Mouse (Mus musculus) layer of hippocampus, adult 9-11 months (tissue): ENCODE data around the gene Nnat.
"Not testable (repeated sequence)": the region's sequence is repeated elsewhere in the genome, so short reads cannot be mapped to it uniquely, and the experiment has no call there.

ENCODE experiments used
- DNase-seq: peaks from one replicate; pipeline ENCODE4 v3.0.0; 2022

Nnat gene

DNA sequence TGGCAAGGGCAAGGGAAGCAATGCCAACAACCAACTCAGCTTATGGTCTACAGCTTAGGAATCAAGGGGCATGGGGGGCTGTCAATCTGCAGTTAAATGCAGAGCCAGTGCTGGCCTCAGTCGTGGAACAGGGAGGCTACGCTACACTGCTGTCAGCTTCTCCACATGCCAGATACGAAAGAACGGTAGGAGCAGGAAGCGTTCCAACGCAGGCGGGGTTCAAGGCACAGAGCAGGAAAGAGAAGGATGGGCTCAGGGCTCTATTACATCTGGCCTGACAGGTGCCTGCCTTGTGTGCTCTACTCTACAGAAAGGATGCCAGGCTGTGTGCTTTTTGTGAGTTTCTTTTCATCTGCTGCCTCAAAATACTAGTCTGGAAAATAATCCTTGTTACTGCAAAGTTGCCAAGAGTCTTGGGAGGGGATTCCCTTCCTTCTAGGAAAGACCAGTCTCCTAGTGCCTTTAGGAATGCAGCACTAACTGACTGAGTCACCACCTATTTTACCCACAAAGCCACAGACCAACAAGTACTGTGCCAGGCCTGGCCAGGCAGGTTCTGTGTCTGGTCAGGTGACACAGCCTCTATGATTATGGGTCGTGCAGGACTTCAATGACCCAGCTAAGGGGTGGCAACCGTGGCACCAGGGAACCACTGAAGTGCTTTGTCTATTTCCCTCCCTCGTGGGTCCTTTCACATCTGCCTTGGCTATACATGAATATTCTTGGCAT lies 7.6 kb upstream of the Nnat start:
- DNase-seq: no peak

DNA sequence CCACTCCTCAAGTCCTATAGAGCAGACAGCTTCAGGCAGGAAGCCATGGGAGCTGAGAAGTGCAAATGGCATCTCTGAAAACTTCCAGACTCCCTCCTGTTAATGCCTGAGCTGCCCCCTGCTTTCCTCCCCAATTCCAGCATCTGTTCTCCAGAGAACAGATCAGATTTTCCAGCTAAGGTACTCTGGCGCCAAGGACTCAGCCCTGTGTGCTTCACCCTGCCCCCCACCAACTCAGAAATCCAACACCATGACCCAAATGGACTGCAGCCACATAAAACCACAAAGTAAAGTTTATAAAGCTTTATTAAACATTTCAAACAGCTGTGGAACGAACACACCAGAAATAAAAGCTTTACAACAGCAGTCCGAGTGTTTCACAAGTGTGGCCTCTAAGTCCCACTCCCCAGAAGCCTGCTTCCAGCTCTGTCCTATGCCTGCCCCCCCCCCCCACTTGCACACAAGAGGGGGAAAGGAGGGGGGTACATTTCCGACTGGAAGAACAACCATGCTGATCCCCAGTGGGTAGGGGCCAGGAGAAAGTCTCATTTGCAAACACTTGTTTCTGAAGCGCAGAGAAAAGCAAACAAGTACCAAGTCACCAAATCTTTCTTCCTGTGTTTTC lies 3.7 kb upstream of the Nnat start:
- no peak for DNase-seq

DNA sequence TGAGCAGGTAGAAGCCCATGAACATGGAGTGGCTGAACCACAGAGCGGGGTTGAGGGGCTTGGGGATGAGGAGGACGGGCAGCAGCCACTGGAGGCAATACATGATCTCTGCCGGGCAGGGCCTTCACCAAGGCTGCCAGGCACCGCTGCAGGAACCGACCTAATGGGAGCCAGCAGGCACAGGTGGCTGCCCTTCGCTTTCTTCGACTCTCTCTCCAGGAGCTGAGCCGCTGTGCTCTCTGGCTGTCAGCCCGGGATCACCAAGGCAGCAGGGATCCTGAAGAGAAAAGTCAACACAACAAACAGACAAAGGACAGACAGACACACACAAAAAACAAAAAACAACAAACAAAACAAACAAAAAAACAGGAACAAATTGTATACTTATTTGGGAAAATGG lies 1.8 kb upstream of the Nnat start:
- DNase-seq: no peak

DNA sequence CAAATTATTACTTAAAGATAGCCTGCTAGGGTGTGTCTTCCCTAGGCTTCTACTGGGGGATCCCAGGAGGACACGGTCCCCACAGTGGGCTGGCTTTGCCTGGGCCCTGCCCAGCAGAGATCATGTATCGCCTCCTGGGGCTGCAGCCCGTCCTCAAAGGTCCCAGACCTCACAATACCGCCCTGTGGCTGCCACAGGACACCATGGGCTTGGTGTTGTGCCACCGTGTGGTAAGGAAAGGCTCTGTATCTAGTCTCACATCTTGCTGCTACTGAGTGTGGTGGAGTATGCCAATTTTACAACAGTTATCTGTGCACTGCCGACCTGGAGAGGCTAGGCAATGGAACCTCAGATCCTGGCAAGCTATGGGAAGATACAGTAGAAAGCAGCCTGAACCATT lies 1.4 kb upstream of the Nnat start:
- no peak for DNase-seq

DNA sequence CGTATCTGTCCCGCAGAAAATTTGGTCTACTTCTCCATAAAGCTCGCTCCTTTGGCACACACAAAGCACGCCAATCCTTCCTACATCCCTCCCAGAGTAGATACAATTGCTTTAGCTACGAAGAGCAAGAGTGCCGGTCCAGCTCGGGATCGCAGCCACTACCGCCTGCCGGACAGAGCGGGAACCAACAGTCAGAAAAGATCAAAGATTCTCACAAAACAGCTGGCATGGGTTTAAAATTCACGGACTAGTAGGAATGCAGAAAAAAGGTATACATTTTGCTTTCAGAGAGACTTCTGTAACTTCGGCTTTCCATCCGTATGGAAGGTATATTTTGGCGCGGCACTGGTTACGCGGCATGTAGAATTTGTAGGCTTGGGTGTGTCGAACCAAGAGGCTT lies 438 bp upstream of the Nnat start:
- DNase-seq: no peak

DNA sequence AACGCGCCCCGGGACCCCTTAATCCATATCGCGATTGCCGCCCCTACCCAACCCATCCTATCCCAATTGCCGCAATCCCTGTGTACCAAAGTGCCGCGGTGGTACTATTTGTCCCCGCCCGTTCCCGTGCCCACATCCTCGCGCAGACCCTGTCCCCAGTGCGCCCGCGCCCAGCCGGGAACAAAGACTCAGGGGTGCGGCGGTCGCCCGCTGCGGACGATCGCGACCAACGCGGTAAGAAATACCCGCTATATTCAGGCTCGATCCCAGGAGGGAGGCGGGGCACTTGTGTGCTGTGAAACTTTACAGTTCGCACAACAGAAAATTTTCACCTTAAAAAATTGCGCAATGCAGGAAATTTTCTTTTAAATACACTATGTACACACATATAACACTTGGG lies 424 bp downstream of the Nnat start:
- no peak for DNase-seq

DNA sequence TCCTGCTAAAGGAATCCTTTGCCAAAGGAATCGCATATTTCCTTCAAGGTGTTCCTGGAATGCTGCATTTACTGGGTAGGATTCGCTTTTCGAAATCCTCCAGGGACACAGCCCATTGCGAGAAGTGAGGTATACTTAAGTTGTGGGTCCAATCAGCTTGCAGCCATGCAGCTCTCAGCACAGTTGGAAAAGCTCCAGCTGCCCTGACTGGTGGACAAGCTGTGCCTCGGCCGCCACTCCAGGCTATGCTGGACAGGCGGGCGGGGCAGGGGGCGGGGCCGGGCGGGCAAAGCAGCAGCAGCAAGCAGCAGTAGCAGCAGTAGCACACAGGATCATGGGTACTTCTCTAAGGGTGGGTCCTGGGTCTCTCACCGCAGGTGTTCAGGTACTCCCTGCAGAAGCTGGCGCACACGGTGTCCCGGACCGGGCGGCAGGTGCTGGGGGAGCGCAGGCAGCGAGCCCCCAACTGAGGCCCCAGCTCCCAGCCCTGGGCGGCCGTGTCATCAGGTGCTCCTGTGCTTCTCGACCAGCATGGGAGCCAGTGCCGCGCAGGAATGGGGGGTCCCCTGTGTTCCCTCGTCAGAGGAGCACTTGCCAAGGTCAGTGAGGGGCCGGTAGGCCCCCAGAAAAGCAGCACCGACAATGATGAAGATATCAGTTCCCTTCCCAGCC lies 1.4 kb downstream of the Nnat start:
- DNase-seq: peak; percentile 83

DNA sequence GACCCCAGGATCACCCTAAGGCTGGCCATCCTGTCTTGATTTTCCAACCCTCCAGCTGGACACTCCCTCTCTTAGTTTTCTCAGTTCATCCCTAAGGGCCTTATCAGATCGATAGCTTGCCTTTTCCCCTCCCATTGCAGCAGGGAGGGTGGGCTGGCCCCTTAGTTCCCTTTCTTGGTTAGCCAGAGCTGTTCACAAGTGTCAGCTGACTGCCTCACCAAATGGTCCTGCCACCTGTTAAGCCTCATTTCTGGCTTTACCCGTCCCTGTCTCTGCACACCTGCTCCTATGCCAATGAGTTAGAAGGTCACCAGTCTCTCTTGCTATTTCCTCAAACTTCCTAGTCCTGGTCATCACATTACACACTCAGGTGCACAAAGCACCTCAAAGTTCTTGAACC lies 3.2 kb downstream of the Nnat start:
- no peak for DNase-seq

DNA sequence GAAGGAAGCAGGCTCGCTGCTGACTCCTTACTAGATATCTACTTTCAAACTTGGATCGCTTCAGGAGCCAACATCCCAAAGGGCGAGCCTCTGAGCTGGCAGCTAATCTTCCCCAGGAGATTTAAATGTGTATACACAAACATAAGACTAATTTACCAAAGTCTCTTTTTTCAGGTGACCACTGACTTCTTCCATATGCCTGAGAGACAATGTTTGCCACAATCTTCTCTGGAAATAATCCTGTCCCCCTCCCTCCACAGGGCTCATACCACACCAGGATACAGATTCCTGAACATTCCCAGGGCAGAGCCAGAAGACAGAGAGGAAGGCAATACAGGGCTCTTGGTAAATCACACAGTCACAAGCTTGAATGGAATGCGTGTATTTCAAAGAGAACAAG lies 4.8 kb downstream of the Nnat start:
- DNase-seq: no peak

DNA sequence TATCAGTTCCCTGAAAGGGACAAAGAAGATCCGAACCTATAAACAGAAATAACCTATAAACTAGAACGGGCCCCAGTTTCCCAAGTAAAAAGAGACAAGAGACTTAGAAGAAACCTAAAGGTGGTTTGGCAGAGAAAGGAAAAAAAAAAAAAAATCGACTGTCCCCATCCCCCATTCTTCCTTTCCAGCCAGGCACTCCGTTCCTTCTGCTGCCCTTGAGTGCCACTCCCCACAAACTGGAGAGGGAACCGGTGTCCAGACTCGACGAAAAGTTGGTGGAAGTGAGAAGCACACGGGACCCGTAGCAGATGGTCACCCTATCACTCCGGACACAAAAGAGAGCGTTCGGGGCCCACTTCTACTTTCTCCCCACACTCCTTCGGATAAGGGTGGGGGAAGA lies 5.6 kb downstream of the Nnat start:
- DNase-seq: no peak

DNA sequence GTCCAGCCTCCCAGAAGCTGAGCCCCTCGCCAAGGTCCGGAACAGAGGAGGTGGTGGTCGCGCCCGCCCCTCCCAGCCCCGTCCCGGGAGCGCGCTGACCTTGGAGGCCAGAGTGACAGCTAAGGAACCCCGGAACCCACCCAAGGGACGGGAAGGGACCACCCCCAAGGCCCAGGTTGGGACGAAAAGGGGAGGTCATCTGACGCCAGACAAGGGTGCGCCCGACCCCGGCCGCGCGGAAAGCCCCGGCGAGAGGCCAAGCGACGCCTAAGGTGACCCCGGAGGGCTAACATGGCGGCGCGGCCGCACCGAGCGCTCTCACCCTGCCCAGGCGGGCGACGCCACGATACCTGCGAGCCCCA lies 6.0 kb downstream of the Nnat start:
- DNase-seq: no peak

DNA sequence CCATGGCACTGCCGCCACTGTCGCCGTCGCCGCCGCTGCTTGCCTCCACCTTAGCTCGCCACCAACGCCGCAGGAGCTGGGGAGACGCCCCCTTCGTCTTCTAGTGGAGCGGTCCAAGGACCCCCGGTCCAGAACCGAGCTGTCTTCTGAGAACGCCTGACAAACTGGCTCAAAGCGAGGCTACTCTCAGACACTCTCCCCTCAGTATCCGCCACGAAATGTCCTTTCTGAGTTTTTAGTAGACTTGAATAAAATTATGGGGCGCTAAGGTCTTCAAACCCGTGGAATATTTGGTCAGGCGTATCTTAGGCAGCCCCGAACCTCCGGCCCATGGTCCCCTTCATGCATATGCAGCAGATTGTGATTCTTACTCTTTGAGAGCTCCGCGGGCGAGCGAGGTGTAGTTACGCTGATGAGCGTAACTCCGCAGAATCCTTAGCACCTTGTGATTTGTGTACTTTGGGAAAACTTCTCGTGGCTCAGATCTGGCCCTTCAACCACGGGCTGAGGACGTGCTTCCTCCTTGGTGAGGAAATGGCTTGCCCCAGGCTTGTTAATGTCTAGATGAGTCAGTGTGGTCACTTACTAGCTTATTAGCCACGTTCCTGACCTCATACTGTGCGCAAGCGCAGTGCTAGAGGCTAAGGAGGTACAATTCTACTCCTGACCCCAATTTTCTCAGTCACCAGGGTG lies 6.5 kb downstream of the Nnat start:
- peak; percentile 86 for DNase-seq

DNA sequence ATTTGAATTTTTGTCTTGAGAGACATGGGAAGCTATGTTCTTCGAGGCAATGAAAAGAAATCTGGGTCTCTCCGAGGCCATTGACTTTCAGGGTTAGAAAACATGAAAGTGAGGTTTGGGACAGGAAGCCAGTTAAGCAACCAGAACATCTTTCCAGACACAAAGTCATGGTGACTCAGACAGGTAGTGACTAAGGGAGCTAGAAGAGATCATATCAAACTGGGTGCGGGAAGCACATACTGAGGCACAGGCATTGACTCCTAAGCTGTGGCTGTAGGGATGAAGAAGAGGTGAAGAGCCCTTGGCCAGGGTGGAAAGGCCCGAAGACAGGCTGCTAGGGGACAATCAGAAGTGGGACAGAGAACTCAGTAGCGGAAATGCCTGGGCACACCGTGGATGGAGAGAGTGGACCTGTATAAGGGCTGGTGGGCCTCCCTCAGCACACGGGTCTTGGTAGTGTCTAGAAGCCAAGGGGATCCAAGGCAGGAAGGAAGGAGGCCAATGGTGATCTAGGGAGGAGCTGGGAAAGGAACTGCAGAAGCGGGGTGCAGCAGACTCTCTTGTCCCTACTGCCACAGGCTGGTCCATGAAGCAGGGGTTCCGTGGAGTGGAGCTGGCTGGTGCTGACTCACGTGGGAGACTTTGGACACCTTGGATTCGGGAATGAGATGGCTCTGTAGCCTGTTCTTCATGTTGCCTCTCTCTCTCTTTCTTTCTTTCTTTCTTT lies 7.5 kb downstream of the Nnat start:
- peak; percentile 10 for DNase-seq

DNA sequence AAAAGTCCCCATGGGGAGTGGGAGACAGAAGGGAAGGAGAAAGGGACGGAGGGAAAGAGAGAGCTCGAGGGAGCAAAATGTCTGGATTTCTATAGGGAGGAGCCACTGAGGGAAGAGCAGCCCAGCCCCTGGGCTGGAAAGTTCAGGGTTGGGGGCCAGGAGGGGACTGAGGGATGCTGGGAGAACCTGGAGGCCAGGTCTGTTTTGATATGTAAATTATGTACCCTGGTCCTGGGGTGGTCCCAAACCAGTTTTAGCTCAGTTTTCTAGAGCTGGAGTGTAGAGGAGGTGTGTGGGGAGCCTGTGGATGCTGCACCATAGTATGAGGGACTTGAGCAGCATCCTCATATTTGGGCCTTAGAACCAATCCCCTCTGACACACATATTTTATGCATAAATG lies 9.0 kb downstream of the Nnat start:
- DNase-seq: peak; percentile 1

DNA sequence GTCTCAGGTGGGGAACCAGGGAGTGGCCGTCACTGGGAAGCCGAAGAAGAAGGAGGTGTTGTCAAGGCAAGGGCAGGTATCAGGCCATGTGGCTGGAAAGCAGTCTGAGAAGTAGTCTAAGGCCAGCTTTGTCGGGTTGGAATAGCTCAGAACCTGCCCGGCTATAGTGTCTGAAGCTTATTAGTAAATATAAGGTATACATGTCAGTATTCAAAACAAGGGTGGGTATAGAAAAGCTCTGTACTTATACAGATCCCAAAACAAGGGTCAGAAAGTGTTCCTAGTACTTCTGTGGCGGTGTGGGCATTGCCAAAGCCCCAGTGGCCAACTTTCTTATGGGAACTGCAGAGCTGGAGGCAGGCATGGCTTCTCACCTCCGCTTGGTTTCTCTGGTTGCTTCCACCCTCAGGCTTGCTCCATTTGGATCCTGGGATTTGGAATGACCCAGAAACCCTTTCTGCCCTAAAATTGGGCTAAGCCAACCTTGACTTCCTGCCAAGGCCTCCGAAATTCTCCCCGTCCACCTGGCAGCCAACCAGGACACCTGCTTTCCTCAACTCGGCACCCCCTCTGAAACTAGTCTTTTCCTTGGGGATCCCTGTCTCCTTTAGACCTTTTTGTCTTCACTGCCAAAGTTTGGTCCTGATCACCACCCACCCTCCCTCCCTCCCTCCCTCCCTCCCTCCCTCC lies 10.1 kb downstream of the Nnat start:
- no peak for DNase-seq

DNA sequence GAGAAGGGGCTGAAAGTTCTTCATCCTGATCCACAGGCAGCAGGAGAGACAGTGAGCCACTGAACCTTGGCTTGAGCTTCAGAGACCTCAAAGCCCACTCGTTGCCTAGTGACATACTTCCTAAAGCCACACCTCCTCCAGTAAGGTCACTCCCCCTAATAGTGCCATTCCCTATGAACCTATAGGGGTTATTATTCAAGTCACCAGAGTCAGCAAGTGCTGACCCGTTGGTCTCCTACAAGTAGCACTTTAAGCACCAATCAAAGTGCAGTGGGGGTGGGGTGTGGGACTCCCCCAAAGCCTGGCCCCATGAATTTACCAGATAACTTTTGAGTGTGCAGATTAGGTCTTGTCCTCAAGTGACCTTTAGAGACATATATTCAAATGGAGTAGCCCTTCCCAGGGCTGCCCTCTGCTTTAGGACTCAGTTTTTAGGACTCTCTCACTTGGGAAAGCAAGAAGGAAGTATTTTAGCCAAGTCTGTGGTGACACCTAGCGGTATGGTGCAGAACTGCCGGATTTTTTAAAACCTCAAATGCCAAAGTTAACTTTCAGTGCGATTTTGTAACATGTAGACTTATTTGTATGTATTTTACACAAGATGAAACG lies 11.4 kb downstream of the Nnat start, which contains the start of gene Blcap:
Gene Blcap (minus strand): TSS at position 51 of the 609 bp plus-strand sequence.
- DNase-seq: peak; percentile 5

DNA sequence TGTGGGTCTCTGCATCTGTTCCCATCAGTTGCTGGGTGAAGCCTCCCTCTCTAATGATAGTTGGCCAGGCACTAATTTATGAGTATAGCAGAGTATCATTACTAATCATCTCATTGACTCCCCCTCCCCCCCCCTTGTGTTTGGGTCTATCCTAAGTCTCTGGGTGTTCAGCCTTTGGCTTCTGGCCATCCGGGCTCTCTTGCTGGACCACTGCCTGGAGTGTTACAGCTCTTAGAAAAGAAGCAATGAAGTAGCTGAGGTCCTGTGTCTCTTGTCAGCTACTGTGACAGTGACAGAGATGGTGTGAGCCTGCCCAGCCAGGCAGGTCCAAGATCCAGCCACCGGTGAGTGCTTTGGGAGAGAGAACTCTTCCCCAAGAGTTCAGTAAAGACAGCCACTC lies 12.9 kb downstream of the Nnat start:
- DNase-seq: no peak

DNA sequence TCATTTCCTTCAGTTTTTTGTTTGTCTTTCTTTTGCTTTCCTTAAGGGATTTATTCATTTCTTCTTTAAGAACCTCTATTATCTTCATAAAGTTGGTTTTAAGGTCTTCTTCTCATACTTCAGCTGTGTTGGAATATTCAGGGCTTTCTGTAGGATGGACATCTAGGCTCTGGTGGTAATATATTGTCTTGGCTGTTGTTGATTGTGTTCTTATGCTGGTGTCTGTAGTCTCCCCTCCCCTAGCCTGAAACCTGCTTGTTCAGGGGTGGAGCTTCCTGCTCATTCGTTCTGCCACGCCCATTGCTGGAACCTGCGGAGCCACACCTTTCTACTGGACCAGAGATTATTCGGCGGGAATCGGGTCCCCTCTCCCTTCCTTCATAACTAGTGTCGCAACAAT lies 25.5 kb downstream of the Nnat start:
- not testable (repeated sequence) for DNase-seq

DNA sequence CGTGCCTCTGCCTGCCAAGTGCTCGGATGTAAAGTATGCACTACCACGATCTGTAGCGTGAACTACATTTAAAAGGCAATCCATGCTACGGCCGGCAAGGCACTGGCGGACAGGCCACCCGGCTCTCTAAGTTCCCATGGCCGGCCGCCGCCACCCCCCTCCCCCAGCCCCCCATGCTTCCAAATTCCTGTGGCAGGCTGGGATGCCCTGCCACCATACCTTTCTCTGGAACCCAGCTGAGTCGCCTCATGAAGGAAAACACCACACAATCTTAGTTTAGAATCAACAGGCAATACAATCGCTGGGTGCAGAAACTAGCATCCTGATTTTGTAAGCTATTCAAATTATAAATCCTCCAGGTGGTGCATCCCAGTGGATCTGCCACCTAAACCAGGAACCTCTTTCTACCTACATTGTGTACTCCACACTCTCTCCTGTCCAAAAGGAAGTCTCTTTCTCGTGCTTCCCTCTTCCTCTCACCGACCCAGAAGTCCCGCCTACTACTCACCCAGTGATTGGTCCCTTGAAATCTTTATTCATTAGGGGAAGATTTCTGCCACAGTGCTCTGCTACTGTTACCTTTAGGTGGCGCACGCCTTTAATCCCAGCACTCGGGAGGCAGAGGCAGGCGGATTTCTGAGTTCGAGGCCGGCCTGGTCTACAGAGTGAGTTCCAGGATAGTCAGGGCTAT lies 37.1 kb downstream of the Nnat start:
- DNase-seq: no peak

DNA sequence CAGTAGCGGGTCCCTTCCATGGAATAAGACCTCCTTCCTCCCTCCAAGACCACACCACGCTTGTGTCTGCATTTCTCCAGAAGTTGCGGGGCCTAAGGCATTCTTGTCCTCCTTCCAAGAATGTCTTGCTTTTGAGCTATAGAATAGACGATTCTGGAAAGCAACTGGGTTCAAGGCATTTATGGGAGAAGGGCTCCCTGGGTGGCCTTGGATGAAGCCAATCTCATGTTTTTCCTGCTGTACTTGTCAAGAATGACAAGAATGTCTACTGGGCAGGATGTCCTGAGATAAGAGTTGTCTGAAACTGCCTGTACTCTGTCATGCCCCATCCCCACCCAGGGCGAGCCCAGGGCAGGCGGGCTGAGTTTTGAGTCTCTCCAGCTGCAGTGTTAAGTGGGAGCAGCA lies 41.6 kb downstream of the Nnat start:
- no peak for DNase-seq

DNA sequence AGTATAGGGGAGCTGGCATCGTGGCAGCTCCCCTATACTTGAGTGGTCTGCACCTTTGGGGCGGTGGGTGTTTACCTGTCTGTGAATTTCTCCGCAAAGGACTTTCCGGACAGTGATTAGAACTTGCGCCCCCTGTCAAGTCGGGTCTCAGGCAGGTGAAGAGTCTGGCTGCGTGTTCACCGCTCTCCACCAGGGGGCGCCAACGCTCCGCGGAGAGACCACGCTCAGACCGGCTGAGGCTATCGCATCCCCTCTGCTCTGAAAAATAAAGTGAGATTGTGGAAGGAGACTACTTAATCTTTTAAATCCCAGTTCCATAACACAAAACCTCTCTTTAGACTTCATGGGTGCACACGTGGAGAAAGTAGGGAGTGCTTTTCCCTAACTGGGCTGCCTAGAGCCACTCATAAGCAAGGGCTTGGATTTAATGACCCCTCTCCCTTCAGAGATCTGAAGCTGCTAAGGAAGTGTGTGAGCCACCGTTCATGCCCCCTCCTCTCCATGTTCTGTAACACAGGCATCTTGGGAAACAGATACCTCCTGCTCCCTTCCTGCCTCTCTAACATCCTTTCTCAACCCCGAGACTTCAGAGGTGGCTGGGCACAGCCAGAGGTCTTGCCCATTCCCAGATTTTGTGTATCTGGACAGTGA lies 45.3 kb downstream of the Nnat start:
- DNase-seq: peak; percentile 36
